Mouse (Mus musculus) midbrain, embryonic 12.5 days (tissue): Measurements from ENCODE around the gene Pik3ap1. TPM values are rescaled to one million over a fixed set of nuclear protein-coding genes. Genes with fewer than 3 reads are reported as not detected.

Experiments
- ATAC-seq: fragments of 200-750 bp; cut with Nextera tagmentation; 2 replicates; pipeline ENCODE4 v1.8.0; 2017; ENCODE audit warnings: low read depth, moderate TSS enrichment, moderate library complexity; ENCODE audit not compliant: low FRiP score
- H3K27ac ChIP-seq: fragments of 300-500 bp; sonication (generic); replicated peaks from 2 replicates; pipeline ENCODE4 v1.5.1; 2016; ENCODE audit warnings: mild to moderate bottlenecking
- H3K27me3 ChIP-seq: fragments of 300-500 bp; sonication (generic); 2 replicates; pipeline ENCODE4 v1.6.1; 2016; ENCODE audit warnings: mild to moderate bottlenecking
- H3K36me3 ChIP-seq: fragments of 300-500 bp; sonication (generic); 2 replicates; pipeline ENCODE4 v1.6.1; 2016
- H3K4me1 ChIP-seq: fragments of 300-500 bp; sonication (generic); 2 replicates; pipeline ENCODE4 v1.6.1; 2016
- H3K4me2 ChIP-seq: fragments of 300-500 bp; sonication (generic); replicated peaks from 2 replicates; pipeline ENCODE4 v1.6.1; 2016; ENCODE audit warnings: mild to moderate bottlenecking, moderate library complexity
- H3K4me3 ChIP-seq: fragments of 300-500 bp; sonication (generic); 2 replicates; pipeline ENCODE4 v1.5.1; 2016; ENCODE audit warnings: mild to moderate bottlenecking
- H3K9ac ChIP-seq: fragments of 300-500 bp; sonication (generic); replicated peaks from 2 replicates; pipeline ENCODE4 v1.6.1; 2016; ENCODE audit warnings: mild to moderate bottlenecking, moderate library complexity
- H3K9me3 ChIP-seq: fragments of 300-500 bp; sonication (generic); 2 replicates; pipeline ENCODE4 v1.6.1; 2016; ENCODE audit warnings: mild to moderate bottlenecking
- WGBS: fragments of 180-500 bp; shearing (Covaris S2); methylation state at CpG from one replicate; pipeline ENCODE4 v1.1.7; 2016; 5-methylcytosine and 5-hydroxymethylcytosine counted together
- polyA plus RNA-seq: library from polyadenylated mRNA; unstranded; fragments of >200 nt; fragmentation: Nextera tagmentation; extraction: Ambion mirVana; gene quantifications from 2 replicates; pipeline ENCODE4 v1.2.1, GENCODE M21; 2016

Pik3ap1 gene
- polyA plus RNA-seq, 1 experiment from 2014 or later = 5.6 TPM

DNA sequence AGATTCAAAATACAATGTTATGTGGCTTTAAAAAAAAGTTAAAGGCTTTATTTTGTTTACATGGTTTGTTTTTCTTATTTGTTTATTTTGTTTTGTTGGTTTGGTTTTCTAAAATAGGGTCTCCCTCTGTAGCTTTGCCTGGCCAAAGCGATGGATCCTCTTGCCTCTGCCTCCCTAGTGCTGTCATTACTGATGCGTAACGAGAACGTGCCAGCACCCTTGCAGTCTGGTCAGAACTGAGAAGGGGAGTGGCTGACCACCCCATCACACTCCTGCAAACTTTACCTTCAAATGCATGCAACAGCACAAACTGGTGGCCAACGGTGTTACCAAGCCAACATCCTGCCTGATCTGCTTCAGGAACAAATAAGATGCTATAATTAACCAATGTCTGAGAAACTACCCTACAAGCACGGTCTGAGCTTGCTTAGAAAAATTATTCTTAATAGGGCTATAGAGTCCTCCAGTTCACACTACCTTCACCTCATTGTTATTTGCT lies 42.3 kb downstream of the Pik3ap1 start:
- no peaks in the 10 kb centered on the region for H3K9me3 ChIP-seq
- H3K27me3 ChIP-seq = peaks cover 4% of the 10 kb centered on the region; the same call in 1 of the 2 replicates
- no peaks in the 10 kb centered on the region for H3K36me3 ChIP-seq
- no peak overlapping the region for H3K9ac ChIP-seq
- H3K4me2 ChIP-seq = no peak overlapping the region
- WGBS = 81% methylated on average over 6 of the region's 6 CpGs
- H3K4me3 ChIP-seq = no peak overlapping the region
- no peak overlapping the region for H3K27ac ChIP-seq
- no peak for ATAC-seq
- H3K4me1 ChIP-seq = peaks cover 15% of the 10 kb centered on the region; the same call in 1 of the 2 replicates

GRCm38 (mm10) chr19:41341677-41342076 lies 43.2 kb downstream of the Pik3ap1 start:
- no peak for ATAC-seq
- H3K9ac ChIP-seq = no peak overlapping the region
- H3K27ac ChIP-seq = no peak overlapping the region
- no peaks in the 10 kb centered on the region for H3K36me3 ChIP-seq
- no peak overlapping the region for H3K4me2 ChIP-seq
- WGBS = 82% methylated on average over 5 of the region's 5 CpGs
- H3K27me3 ChIP-seq = peaks cover 4% of the 10 kb centered on the region; the same call in 1 of the 2 replicates
- H3K9me3 ChIP-seq = no peaks in the 10 kb centered on the region
- H3K4me1 ChIP-seq = peaks cover 15% of the 10 kb centered on the region; the same call in 1 of the 2 replicates
- no peak overlapping the region for H3K4me3 ChIP-seq

- Histone ChIP-seq H3K4me2 (no peak overlapping the region), H3K4me1 (no peaks in the 10 kb centered on the region), H3K9me3 (no peaks in the 10 kb centered on the region), H3K27me3 (peaks cover 4% of the 10 kb centered on the region; the same call in 1 of the 2 replicates), H3K36me3 (no peaks in the 10 kb centered on the region), H3K4me3 (no peak overlapping the region), H3K9ac (no peak overlapping the region), H3K27ac (no peak overlapping the region)
- no peak for ATAC-seq
- 75% methylated on average over 21 of the region's 21 CpGs for WGBS
These were observed 45.7 kb downstream of the Pik3ap1 start for GRCm38 (mm10) chr19:41339020-41339836.

DNA sequence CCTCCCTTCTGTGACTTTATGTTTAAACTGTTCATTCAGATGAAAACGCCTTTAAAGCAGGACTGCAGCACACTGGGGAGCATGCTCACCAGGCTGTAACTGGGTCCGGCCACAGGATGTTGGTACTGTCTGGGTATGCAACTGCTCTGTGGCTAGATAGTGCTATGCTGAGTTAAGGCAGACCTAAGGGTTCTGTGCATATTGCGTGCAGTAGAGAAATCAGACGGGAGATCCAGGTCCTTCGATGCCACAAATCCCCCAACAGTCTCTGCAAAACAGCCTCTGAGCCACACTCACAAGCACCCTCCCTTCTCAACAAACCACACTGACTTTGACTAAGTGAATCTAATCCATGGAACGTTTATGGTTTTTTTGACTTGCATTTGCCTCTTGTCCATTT lies 46.5 kb downstream of the Pik3ap1 start:
- H3K4me1 ChIP-seq = no peaks in the 10 kb centered on the region
- peaks cover 4% of the 10 kb centered on the region; the same call in 1 of the 2 replicates for H3K27me3 ChIP-seq
- no peak for ATAC-seq
- H3K36me3 ChIP-seq = no peaks in the 10 kb centered on the region
- H3K9me3 ChIP-seq = no peaks in the 10 kb centered on the region
- whole genome bisulfite sequencing = 87% methylated on average over 6 of the region's 6 CpGs
- no peak overlapping the region for H3K27ac ChIP-seq
- H3K9ac ChIP-seq = no peak overlapping the region
- H3K4me2 ChIP-seq = no peak overlapping the region
- H3K4me3 ChIP-seq = no peak overlapping the region

GRCm38 (mm10) chr19:41335721-41336120 lies 49.2 kb downstream of the Pik3ap1 start:
- Histone ChIP-seq H3K9ac (no peak overlapping the region), H3K36me3 (no peaks in the 10 kb centered on the region)
- 85% methylated on average over 3 of the region's 3 CpGs for WGBS

DNA sequence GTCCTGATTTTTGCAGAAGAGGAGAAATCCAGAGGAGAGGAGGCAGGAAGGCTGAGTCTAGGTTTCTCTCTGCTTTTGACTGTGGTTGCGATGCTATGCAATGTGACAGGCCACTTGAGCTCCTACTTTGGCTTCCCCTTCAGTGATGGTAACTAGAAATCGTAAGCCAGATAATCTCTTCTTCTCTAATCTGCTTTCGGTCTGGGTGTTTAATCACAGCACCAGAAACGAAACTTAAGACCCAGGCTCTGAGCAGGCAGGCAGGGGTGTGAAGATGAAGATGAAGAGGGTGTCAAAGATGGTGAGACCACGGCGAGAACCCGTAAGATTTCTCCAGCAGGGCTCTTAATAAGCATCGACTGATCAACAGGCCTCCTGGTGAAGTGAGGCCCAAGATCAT lies 51.9 kb downstream of the Pik3ap1 start:
- Histone ChIP-seq H3K27ac (no peak overlapping the region), H3K9ac (no peak overlapping the region), H3K4me2 (no peak overlapping the region), H3K36me3 (no peaks in the 10 kb centered on the region), H3K9me3 (no peaks in the 10 kb centered on the region), H3K4me1 (no peaks in the 10 kb centered on the region), H3K27me3 (no peaks in the 10 kb centered on the region), H3K4me3 (no peak overlapping the region)
- WGBS = 84% methylated on average over 8 of the region's 8 CpGs
- no peak for ATAC-seq

More at GRCm38 (mm10) chr19:41335721-41336120, 49.2 kb downstream of the Pik3ap1 start:
- H3K4me3 ChIP-seq = no peak overlapping the region
- no peaks in the 10 kb centered on the region for H3K4me1 ChIP-seq
- no peaks in the 10 kb centered on the region for H3K9me3 ChIP-seq
- H3K27ac ChIP-seq = no peak overlapping the region
- no peaks in the 10 kb centered on the region for H3K27me3 ChIP-seq
- ATAC-seq = no peak
- H3K4me2 ChIP-seq = no peak overlapping the region

GRCm38 (mm10) chr19:41332228-41332627 lies 52.7 kb downstream of the Pik3ap1 start:
- Histone ChIP-seq H3K27me3 (no peaks in the 10 kb centered on the region), H3K4me2 (no peak overlapping the region), H3K4me1 (no peaks in the 10 kb centered on the region), H3K27ac (no peak overlapping the region), H3K9me3 (no peaks in the 10 kb centered on the region), H3K36me3 (no peaks in the 10 kb centered on the region), H3K9ac (no peak overlapping the region), H3K4me3 (no peak overlapping the region)
- WGBS = 93% methylated on average over 12 of the region's 12 CpGs
- ATAC-seq = no peak

GRCm38 (mm10) chr19:41330401-41330800 lies 54.5 kb downstream of the Pik3ap1 start:
- Histone ChIP-seq H3K4me2 (no peak overlapping the region), H3K9ac (no peak overlapping the region), H3K4me1 (no peaks in the 10 kb centered on the region), H3K36me3 (no peaks in the 10 kb centered on the region), H3K4me3 (no peak overlapping the region), H3K27ac (no peak overlapping the region), H3K27me3 (no peaks in the 10 kb centered on the region), H3K9me3 (no peaks in the 10 kb centered on the region)
- WGBS = 57% methylated on average over 7 of the region's 7 CpGs
- ATAC-seq = no peak

DNA sequence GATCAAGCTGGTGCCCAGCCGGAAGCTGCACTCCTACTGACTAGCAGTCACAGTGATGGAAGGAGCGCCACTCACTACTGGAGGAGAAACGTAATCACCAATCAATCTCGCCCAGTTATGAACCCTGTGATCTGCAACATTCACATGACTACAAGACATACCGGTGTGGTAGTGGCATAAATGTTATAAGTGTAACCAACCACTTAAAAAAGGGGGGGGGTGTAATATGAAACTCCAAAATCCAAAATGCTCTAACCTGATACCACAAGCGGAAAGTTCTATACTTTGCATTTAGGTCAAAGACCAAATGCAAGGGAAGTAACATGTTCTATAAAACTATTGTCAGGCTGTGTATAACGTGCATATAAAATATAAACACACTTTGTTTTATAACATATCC lies 54.9 kb downstream of the Pik3ap1 start:
- Histone ChIP-seq H3K27ac (no peak overlapping the region), H3K4me1 (no peaks in the 10 kb centered on the region), H3K36me3 (no peaks in the 10 kb centered on the region), H3K4me2 (no peak overlapping the region), H3K4me3 (no peak overlapping the region), H3K9ac (no peak overlapping the region), H3K9me3 (no peaks in the 10 kb centered on the region), H3K27me3 (no peaks in the 10 kb centered on the region)
- ATAC-seq = no peak
- WGBS = 95% methylated on average over 7 of the region's 7 CpGs

GRCm38 (mm10) chr19:41328743-41329142 lies 56.2 kb downstream of the Pik3ap1 start:
- ATAC-seq = no peak
- H3K36me3 ChIP-seq = no peaks in the 10 kb centered on the region
- H3K9me3 ChIP-seq = no peaks in the 10 kb centered on the region
- no peak overlapping the region for H3K9ac ChIP-seq
- no peaks in the 10 kb centered on the region for H3K4me1 ChIP-seq
- WGBS = 78% methylated on average over 9 of the region's 9 CpGs
- H3K4me3 ChIP-seq = no peak overlapping the region
- H3K27ac ChIP-seq = no peak overlapping the region
- H3K4me2 ChIP-seq = no peak overlapping the region
- no peaks in the 10 kb centered on the region for H3K27me3 ChIP-seq

DNA sequence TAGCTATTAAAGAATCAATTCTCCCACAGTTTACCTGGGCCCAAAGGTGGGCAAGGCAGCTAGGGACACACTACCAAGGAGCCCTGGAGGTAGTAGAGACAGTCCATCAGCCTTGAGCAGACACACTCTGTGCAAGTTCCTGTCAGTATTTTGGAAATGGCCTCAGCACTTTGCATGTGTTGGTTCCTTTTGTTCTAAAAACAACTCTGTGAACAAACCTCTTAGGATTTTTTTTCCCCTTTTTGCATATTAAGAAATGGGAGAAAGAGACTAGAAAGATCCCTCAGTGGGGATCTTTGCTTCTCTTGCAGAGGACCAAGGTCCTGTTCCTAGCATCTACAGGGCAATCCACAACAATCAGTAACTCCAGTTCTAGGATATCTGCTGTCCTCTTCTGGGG lies 61.1 kb downstream of the Pik3ap1 start:
- H3K9me3 ChIP-seq = no peaks in the 10 kb centered on the region
- no peaks in the 10 kb centered on the region for H3K27me3 ChIP-seq
- H3K27ac ChIP-seq = no peak overlapping the region
- H3K36me3 ChIP-seq = no peaks in the 10 kb centered on the region
- H3K4me2 ChIP-seq = no peak overlapping the region
- no peak overlapping the region for H3K9ac ChIP-seq
- H3K4me3 ChIP-seq = no peak overlapping the region
- no peaks in the 10 kb centered on the region for H3K4me1 ChIP-seq
- no peak for ATAC-seq

GRCm38 (mm10) chr19:41323125-41323524 lies 61.8 kb downstream of the Pik3ap1 start:
- no peak overlapping the region for H3K9ac ChIP-seq
- no peaks in the 10 kb centered on the region for H3K4me1 ChIP-seq
- H3K4me2 ChIP-seq = no peak overlapping the region
- H3K9me3 ChIP-seq = no peaks in the 10 kb centered on the region
- H3K4me3 ChIP-seq = no peak overlapping the region
- H3K36me3 ChIP-seq = no peaks in the 10 kb centered on the region
- WGBS = 82% methylated on average over 4 of the region's 4 CpGs
- H3K27ac ChIP-seq = no peak overlapping the region
- no peaks in the 10 kb centered on the region for H3K27me3 ChIP-seq
- ATAC-seq = no peak
